Mouse (Mus musculus) spleen, adult 2 months (tissue): Measurements from ENCODE around the gene Usp24.

Experiments
- CTCF ChIP-seq: fragments of 200-500 bp; IDR thresholded peaks from 2 replicates; pipeline ENCODE4 v1.5.1; 2011; ENCODE audit warnings: mild to moderate bottlenecking, inconsistent platforms; ENCODE audit not compliant: insufficient read depth, insufficient read length, insufficient replicate concordance; ENCODE audit errors: extremely low read depth
- POLR2A ChIP-seq: fragments of 200-500 bp; IDR thresholded peaks from 2 replicates; pipeline ENCODE4 v1.6.1; 2011; ENCODE audit warnings: low read depth, low read length, inconsistent platforms

DNA sequence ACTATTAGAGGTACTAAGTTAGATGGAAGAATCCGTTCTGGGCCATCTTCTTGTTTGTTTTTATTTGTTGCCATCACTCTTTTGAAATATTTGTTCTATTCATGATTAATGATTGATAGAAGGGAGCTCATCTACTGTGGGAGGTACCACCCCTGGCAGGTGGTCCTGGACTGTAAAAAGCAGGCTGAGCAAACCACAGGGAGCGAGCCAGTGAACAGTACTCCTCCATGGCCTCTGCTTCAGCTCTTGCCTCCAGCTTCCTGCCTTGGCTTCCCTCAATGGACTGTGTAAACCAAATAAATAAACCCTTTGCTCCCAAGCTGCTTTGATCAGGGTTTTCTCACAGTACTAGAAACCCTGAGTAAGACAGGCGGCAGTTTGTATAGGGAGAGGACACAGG is 17.1 kb downstream of the Usp24 start:
- TF ChIP-seq CTCF (no peak), POLR2A (no peak)
